Mouse (Mus musculus) liver, embryonic 15.5 days (tissue): Measurements from ENCODE around the gene P2rx5. TPM values are rescaled to one million over a fixed set of nuclear protein-coding genes. Genes with fewer than 3 reads are reported as not detected.

ENCODE experiments used
- polyA plus RNA-seq: library from polyadenylated mRNA; unstranded; fragments of >200 nt; fragmentation: Nextera tagmentation; extraction: Ambion mirVana; gene quantifications from 2 replicates; pipeline ENCODE4 v1.2.1, GENCODE M21; 2015

P2rx5 gene
- polyA plus RNA-seq, 1 experiment from 2014 or later: 0.15 TPM

Other genes starting within 250 kb of the P2rx5 start
- 10.6 and 12.8 TPM in 2 replicates for gene Atp2a3, start 199.3 kb upstream of the P2rx5 start, polyA plus RNA-seq
- 6.6 and 7.5 TPM in 2 replicates for gene P2rx1, start 161.3 kb upstream of the P2rx5 start, polyA plus RNA-seq
- 0.73 and 0.81 TPM in 2 replicates for gene Camkk1, start 141.4 kb upstream of the P2rx5 start, polyA plus RNA-seq
- gene Ncbp3, start 112.6 kb upstream of the P2rx5 start, polyA plus RNA-seq: 3.9 and 4.2 TPM in 2 replicates
- 0.16 and 0.17 TPM in 2 replicates for gene Itgae, start 69.8 kb upstream of the P2rx5 start, polyA plus RNA-seq
- gene Haspin, start 22.1 kb upstream of the P2rx5 start, polyA plus RNA-seq: 11.8 and 12.8 TPM in 2 replicates
- 73.0 and 73.6 TPM in 2 replicates for gene Emc6, start 16.6 kb downstream of the P2rx5 start, polyA plus RNA-seq
- 29.6 and 32.7 TPM in 2 replicates for gene Tax1bp3, start 16.7 kb downstream of the P2rx5 start, polyA plus RNA-seq
- 7.1 and 7.8 TPM in 2 replicates for gene Ctns, start 38.6 kb downstream of the P2rx5 start, polyA plus RNA-seq
- 2.8 and 3.0 TPM in 2 replicates for gene Shpk, start 39.0 kb downstream of the P2rx5 start, polyA plus RNA-seq
- gene Trpv1, start 73.9 kb downstream of the P2rx5 start, polyA plus RNA-seq: 0.23 and 0.35 TPM in 2 replicates
- 0.02 TPM in 2 replicates for gene Trpv3, start 107.0 kb downstream of the P2rx5 start, polyA plus RNA-seq
- gene Aspa, start 169.2 kb downstream of the P2rx5 start, polyA plus RNA-seq: 2.6 and 3.5 TPM in 2 replicates
- gene Gm49340, start 169.3 kb downstream of the P2rx5 start, polyA plus RNA-seq: 0.13 TPM in 1 of 2 replicates, not detected in the other
- gene Spata22, start 169.3 kb downstream of the P2rx5 start, polyA plus RNA-seq: 2.5 and 2.8 TPM in 2 replicates
- 0.25 TPM in 1 of 2 replicates, not detected in the other for gene Olfr20, start 190.4 kb downstream of the P2rx5 start, polyA plus RNA-seq
- gene Olfr376, start 210.8 kb downstream of the P2rx5 start, polyA plus RNA-seq: not detected in 2 replicates
- gene Olfr1, start 239.2 kb downstream of the P2rx5 start, polyA plus RNA-seq: not detected in 2 replicates